Mouse (Mus musculus): ENCODE measurements at regions not wholly inside any gene's neighbourhood (a gene's known extent, or its start where the extent isn't known, plus 50 kb on each side); places are given as distances from the start of the nearest gene placed in this dataset.
"Not testable (repeated sequence)": the region's sequence is repeated elsewhere in the genome, so short reads cannot be mapped to it uniquely, and the experiment has no call there.

GRCm38 (mm10) chr10:96286094-96286485, 149.7 kb downstream of the Gm5426 start:
- intact Hi-C loops (cut with DNase I): no loop called here
- DNase-seq: peak in 1 of 2 experiments; percentile 26
- no peaks in the 10 kb centered on the region for H3K36me3 ChIP-seq (ENCODE audit: control insufficient read depth, insufficient read depth, low read length)

GRCm38 (mm10) chr10:96289005-96289404, 152.6 kb downstream of the Gm5426 start:
- intact Hi-C loops (cut with DNase I); H3K27ac ChIP-seq; DNase-seq; H3K27me3 ChIP-seq (ENCODE audit: control insufficient read depth, insufficient read depth, low read length); H3K36me3 ChIP-seq (ENCODE audit: control insufficient read depth, insufficient read depth, low read length); H3K9ac ChIP-seq (ENCODE audit: low read depth, low read length); H3K4me3 ChIP-seq; H3K4me1 ChIP-seq (ENCODE audit: control insufficient read depth, insufficient read depth, low read length); H3K79me2 ChIP-seq (replicated peaks; ENCODE audit: control insufficient read depth, insufficient read depth, low read length): not testable (repeated sequence)

More at GRCm38 (mm10) chr10:96286094-96286485, 149.7 kb downstream of the Gm5426 start:
- no peak overlapping the region for H3K9ac ChIP-seq (ENCODE audit: low read depth, low read length)
- H3K27ac ChIP-seq: no peak overlapping the region
- no peaks in the 10 kb centered on the region for H3K4me1 ChIP-seq (ENCODE audit: control insufficient read depth, insufficient read depth, low read length)
- H3K4me3 ChIP-seq: no peak overlapping the region
- 78% methylated on average over 2 of the region's 2 CpGs for WGBS
- no peaks in the 10 kb centered on the region for H3K79me2 ChIP-seq (replicated peaks; ENCODE audit: control insufficient read depth, insufficient read depth, low read length)
- TF ChIP-seq POLR2A (IDR thresholded peaks at IDR 0.05; ENCODE audit: insufficient read depth, low read depth, low read length): no peak
- no peak for TF ChIP-seq EP300 (IDR thresholded peaks at IDR 0.05; ENCODE audit: insufficient read depth, low read depth, low read length)
- TF ChIP-seq CTCF (IDR thresholded peaks at IDR 0.05): no peak
- H3K27me3 ChIP-seq (ENCODE audit: control insufficient read depth, insufficient read depth, low read length): no peaks in the 10 kb centered on the region

- Histone ChIP-seq H3K36me3 (ENCODE audit: control insufficient read depth, insufficient read depth, low read length) (peaks cover 3% of the 10 kb centered on the region), H3K4me3 (no peak overlapping the region), H3K79me2 (replicated peaks; ENCODE audit: control insufficient read depth, insufficient read depth, low read length) (no peaks in the 10 kb centered on the region), H3K9ac (ENCODE audit: low read depth, low read length) (no peak overlapping the region), H3K27me3 (ENCODE audit: control insufficient read depth, insufficient read depth, low read length) (no peaks in the 10 kb centered on the region), H3K27ac (no peak overlapping the region), H3K4me1 (ENCODE audit: control insufficient read depth, insufficient read depth, low read length) (peaks cover 6% of the 10 kb centered on the region)
- 58% methylated on average over 7 of the region's 7 CpGs for WGBS
- no peak for DNase-seq
- intact Hi-C loops (cut with DNase I): loop anchor here (2.0 to 5.0 kb wide), 4 partner anchors 36 to 319 kb away; no protein-coding TSS in a partner anchor
- TF ChIP-seq CTCF (IDR thresholded peaks at IDR 0.05) (no peak), EP300 (IDR thresholded peaks at IDR 0.05; ENCODE audit: insufficient read depth, low read depth, low read length) (no peak), POLR2A (IDR thresholded peaks at IDR 0.05; ENCODE audit: insufficient read depth, low read depth, low read length) (no peak)
These were observed 157.2 kb downstream of the Gm5426 start for GRCm38 (mm10) chr10:96293622-96294021.

- 30% methylated on average over 2 of the region's 2 CpGs for WGBS
- peaks cover 6% of the 10 kb centered on the region for H3K4me1 ChIP-seq (ENCODE audit: control insufficient read depth, insufficient read depth, low read length)
- TF ChIP-seq EP300 (IDR thresholded peaks at IDR 0.05; ENCODE audit: insufficient read depth, low read depth, low read length): no peak
- TF ChIP-seq POLR2A (IDR thresholded peaks at IDR 0.05; ENCODE audit: insufficient read depth, low read depth, low read length): no peak
- 0 out of 2 replicates have a peak, but pooled peaks have one; percentile 3 for TF ChIP-seq CTCF (IDR thresholded peaks at IDR 0.05)
These were observed 158.3 kb downstream of the Gm5426 start for GRCm38 (mm10) chr10:96294666-96295065.

GRCm38 (mm10) chr10:96297658-96298057, 161.3 kb downstream of the Gm5426 start:
- no peak for DNase-seq
- Histone ChIP-seq H3K79me2 (replicated peaks; ENCODE audit: control insufficient read depth, insufficient read depth, low read length) (no peaks in the 10 kb centered on the region), H3K9ac (ENCODE audit: low read depth, low read length) (no peak overlapping the region), H3K4me3 (no peak overlapping the region), H3K27ac (no peak overlapping the region), H3K4me1 (ENCODE audit: control insufficient read depth, insufficient read depth, low read length) (peaks cover 6% of the 10 kb centered on the region), H3K27me3 (ENCODE audit: control insufficient read depth, insufficient read depth, low read length) (no peaks in the 10 kb centered on the region), H3K36me3 (ENCODE audit: control insufficient read depth, insufficient read depth, low read length) (peaks cover 3% of the 10 kb centered on the region)
- 87% methylated on average over 4 of the region's 4 CpGs for WGBS
- TF ChIP-seq EP300 (IDR thresholded peaks at IDR 0.05; ENCODE audit: insufficient read depth, low read depth, low read length): no peak
- intact Hi-C loops (cut with DNase I): no loop called here

More at GRCm38 (mm10) chr10:96294666-96295065, 158.3 kb downstream of the Gm5426 start:
- H3K27me3 ChIP-seq (ENCODE audit: control insufficient read depth, insufficient read depth, low read length): no peaks in the 10 kb centered on the region
- peak; percentile 40 to 66 for DNase-seq
- H3K79me2 ChIP-seq (replicated peaks; ENCODE audit: control insufficient read depth, insufficient read depth, low read length): no peaks in the 10 kb centered on the region
- H3K9ac ChIP-seq (ENCODE audit: low read depth, low read length): no peak overlapping the region
- H3K4me3 ChIP-seq: no peak overlapping the region
- intact Hi-C loops (cut with DNase I): loop anchor here (2.0 to 5.0 kb wide), 4 partner anchors 37 to 318 kb away; no protein-coding TSS in a partner anchor
- no peak overlapping the region; the same call in 1 of the 2 replicates for H3K27ac ChIP-seq
- peaks cover 3% of the 10 kb centered on the region for H3K36me3 ChIP-seq (ENCODE audit: control insufficient read depth, insufficient read depth, low read length)

- no peak for TF ChIP-seq POLR2A (IDR thresholded peaks at IDR 0.05; ENCODE audit: insufficient read depth, low read depth, low read length)
- H3K9ac ChIP-seq (ENCODE audit: low read depth, low read length): no peak overlapping the region
- DNase-seq: no peak
- intact Hi-C loops (cut with DNase I): no loop called here
- peaks cover 3% of the 10 kb centered on the region for H3K36me3 ChIP-seq (ENCODE audit: control insufficient read depth, insufficient read depth, low read length)
- H3K4me3 ChIP-seq: no peak overlapping the region
- peaks cover 6% of the 10 kb centered on the region for H3K4me1 ChIP-seq (ENCODE audit: control insufficient read depth, insufficient read depth, low read length)
- WGBS: 78% methylated on average over 5 of the region's 5 CpGs
- no peak overlapping the region for H3K27ac ChIP-seq
- no peaks in the 10 kb centered on the region for H3K79me2 ChIP-seq (replicated peaks; ENCODE audit: control insufficient read depth, insufficient read depth, low read length)
- H3K27me3 ChIP-seq (ENCODE audit: control insufficient read depth, insufficient read depth, low read length): no peaks in the 10 kb centered on the region
These were observed 162.2 kb downstream of the Gm5426 start for GRCm38 (mm10) chr10:96298566-96298965.

Data from heart, adult 2 months (tissue).